Comparison of ENCODE assay signal across 16 mouse cellular contexts in the genomic region with DNA sequence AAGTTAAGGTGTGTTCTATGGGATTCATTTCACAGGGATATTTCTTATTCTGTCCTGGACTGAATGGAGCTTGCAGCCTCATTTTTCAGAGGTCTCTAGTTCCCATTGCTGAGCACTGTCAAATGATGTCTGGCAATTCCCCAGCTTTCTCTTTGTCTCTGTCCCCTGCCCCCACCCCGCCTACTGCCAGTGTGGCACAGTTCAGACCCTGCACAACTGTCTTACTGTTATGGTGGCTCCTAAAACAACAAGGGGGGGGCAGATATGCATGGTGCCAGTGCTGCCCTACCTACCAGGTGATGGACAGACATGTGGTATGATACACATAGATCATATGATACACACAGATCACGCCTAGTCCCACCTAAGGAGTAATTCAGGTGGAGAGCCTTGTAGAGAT.
DNase-seq lines count a peak whose midpoint lies in the region; ATAC-seq and TF ChIP-seq lines count a peak whose summit lies in the region.
"Had no signal": no experiment of that assay in that cellular context is flagged by ENCODE, and none has a peak within 500 bp of the region (broad histone marks: within the 10 kb centered on the region; RNA-seq: fewer than 3 reads in every experiment).

No protein-coding gene starts in this region.

- H3K4me2 ChIP-seq in hindbrain, embryonic 14.5 days (replicated peaks): no peak overlapping the region
- no peak overlapping the region for H3K4me2 ChIP-seq in neural tube, embryonic 13.5 days
- H3K4me2 ChIP-seq in liver, embryonic 12.5 days: no peak overlapping the region
- H3K4me2 ChIP-seq: embryonic facial prominence, embryonic 13.5 days; lung, embryonic 14.5 days had no signal

- WGBS in heart, adult 2 months: 93% methylated on average over 2 of the region's 2 CpGs
- 81% methylated on average over 2 of the region's 2 CpGs for WGBS in hindbrain, embryonic 14.5 days
- WGBS in neural tube, embryonic 13.5 days: 87% methylated on average over 2 of the region's 2 CpGs
- WGBS in liver, embryonic 12.5 days (ENCODE audit: insufficient replicate concordance): 72% methylated on average over 2 of the region's 2 CpGs

- ATAC-seq in hindbrain, embryonic 14.5 days (ENCODE audit: low FRiP score): peak; percentile 42
- peak; percentile 48; the same call in 1 of the 2 replicates for ATAC-seq in neural tube, embryonic 13.5 days (ENCODE audit: low read depth)
- no peak for ATAC-seq in liver, embryonic 12.5 days
- ATAC-seq: CD4-positive, CD25-positive, alpha-beta regulatory T cell, adult 4 months; Patski had no signal

- no peaks in the 10 kb centered on the region for H3K36me3 ChIP-seq in heart, adult 2 months (ENCODE audit: control insufficient read depth, insufficient read depth, low read length)
- H3K36me3 ChIP-seq in hindbrain, embryonic 14.5 days (replicated peaks; ENCODE audit: control insufficient read depth, insufficient read depth): peaks cover 67% of the 10 kb centered on the region
- peaks cover 69% of the 10 kb centered on the region for H3K36me3 ChIP-seq in neural tube, embryonic 13.5 days
- H3K36me3 ChIP-seq in liver, embryonic 12.5 days: no peaks in the 10 kb centered on the region

- no peaks in the 10 kb centered on the region for H3K79me2 ChIP-seq in heart, adult 2 months (replicated peaks; ENCODE audit: control insufficient read depth, insufficient read depth, low read length)

- TF ChIP-seq EP300 in heart, adult 2 months (IDR thresholded peaks at IDR 0.05; ENCODE audit: insufficient read depth, low read depth, low read length): no peak

- H3K27me3 ChIP-seq in heart, adult 2 months (ENCODE audit: control insufficient read depth, insufficient read depth, low read length): no peaks in the 10 kb centered on the region
- H3K27me3 ChIP-seq in hindbrain, embryonic 14.5 days (ENCODE audit: control insufficient read depth, insufficient read depth, low read length): no peaks in the 10 kb centered on the region
- no peaks in the 10 kb centered on the region for H3K27me3 ChIP-seq in neural tube, embryonic 13.5 days
- H3K27me3 ChIP-seq in liver, embryonic 12.5 days (replicated peaks): no peaks in the 10 kb centered on the region
- H3K27me3 ChIP-seq: embryonic facial prominence, embryonic 13.5 days; Patski had no signal

- intact Hi-C loops in heart, adult 2 months (cut with DNase I): loop anchor here (5.0 kb wide), 3 partner anchors 56 to 481 kb away; no protein-coding TSS in a partner anchor
- intact Hi-C loops in left cerebral cortex, adult 2 months (cut with DNase I): no loop called here
- intact Hi-C loops in left cerebral cortex, postnatal 10 days (cut with DNase I): loop anchor here (5.0 kb wide), 1 partner anchor 721 kb away; no protein-coding TSS in a partner anchor

- no peak for DNase-seq in heart, adult 2 months
- DNase-seq in heart, adult 18-20 months: no peak
- DNase-seq in left cerebral cortex, adult 2 months (ENCODE audit: extremely low spot score in 1 of 2, low spot score in 2 of 2): no peak
- no peak for DNase-seq in left cerebral cortex, postnatal 10 days (ENCODE audit: extremely low spot score in 1 of 2, low spot score in 2 of 2)
- DNase-seq in hindbrain, embryonic 14.5 days (ENCODE audit: low spot score): no peak
- no peak for DNase-seq in gastrocnemius, adult 8-10 months (ENCODE audit: low spot score in 2 of 2)
- DNase-seq: adrenal gland, adult 2 months; kidney, postnatal 36 days; lung, embryonic 14.5 days; retina, postnatal 1 day; thymus, postnatal 14 days had no signal

- TF ChIP-seq POLR2A in heart, adult 2 months (IDR thresholded peaks at IDR 0.05; ENCODE audit: insufficient read depth, low read depth, low read length): no peak

- peak overlapping the region; percentile 61; the same call in 1 of the 2 replicates for H3K27ac ChIP-seq in heart, adult 2 months
- peak overlapping the region; percentile 34 for H3K27ac ChIP-seq in left cerebral cortex, adult 2 months
- H3K27ac ChIP-seq in hindbrain, embryonic 14.5 days: peak overlapping the region; percentile 59
- 0 out of 2 replicates have a peak overlapping the region, but pooled peaks have one; percentile 18 for H3K27ac ChIP-seq in neural tube, embryonic 13.5 days (replicated peaks)
- H3K27ac ChIP-seq in liver, embryonic 12.5 days: no peak overlapping the region
- H3K27ac ChIP-seq: embryonic facial prominence, embryonic 13.5 days had no signal

- H3K4me3 ChIP-seq in heart, adult 2 months: no peak overlapping the region
- H3K4me3 ChIP-seq in left cerebral cortex, adult 2 months: no peak overlapping the region
- H3K4me3 ChIP-seq in hindbrain, embryonic 14.5 days (replicated peaks; ENCODE audit: low read length): no peak overlapping the region
- no peak overlapping the region for H3K4me3 ChIP-seq in neural tube, embryonic 13.5 days
- no peak overlapping the region for H3K4me3 ChIP-seq in liver, embryonic 12.5 days
- H3K4me3 ChIP-seq: embryonic facial prominence, embryonic 13.5 days had no signal

- H3K9me3 ChIP-seq in hindbrain, embryonic 14.5 days (ENCODE audit: control insufficient read depth, low read length): no peaks in the 10 kb centered on the region
- no peaks in the 10 kb centered on the region for H3K9me3 ChIP-seq in neural tube, embryonic 13.5 days
- H3K9me3 ChIP-seq in liver, embryonic 12.5 days (replicated peaks): no peaks in the 10 kb centered on the region
- H3K9me3 ChIP-seq: embryonic facial prominence, embryonic 13.5 days had no signal

- no peak overlapping the region for H3K9ac ChIP-seq in heart, adult 2 months (ENCODE audit: low read depth, low read length)
- peak overlapping the region; percentile 24 for H3K9ac ChIP-seq in hindbrain, embryonic 14.5 days
- no peak overlapping the region for H3K9ac ChIP-seq in neural tube, embryonic 13.5 days
- no peak overlapping the region for H3K9ac ChIP-seq in liver, embryonic 12.5 days
- H3K9ac ChIP-seq: embryonic facial prominence, embryonic 13.5 days; lung, embryonic 14.5 days had no signal

- no peak for TF ChIP-seq CTCF in heart, adult 2 months (IDR thresholded peaks at IDR 0.05)
- TF ChIP-seq CTCF in left cerebral cortex, adult 2 months (IDR thresholded peaks at IDR 0.05): no peak

- peaks cover 2% of the 10 kb centered on the region for H3K4me1 ChIP-seq in heart, adult 2 months (ENCODE audit: control insufficient read depth, insufficient read depth, low read length)
- H3K4me1 ChIP-seq in hindbrain, embryonic 14.5 days (replicated peaks; ENCODE audit: control insufficient read depth, insufficient read depth, low read length): 0 out of 2 replicates have a peak, but pooled peaks cover 3% of the 10 kb centered on the region
- H3K4me1 ChIP-seq in neural tube, embryonic 13.5 days (replicated peaks): peaks cover 10% of the 10 kb centered on the region
- H3K4me1 ChIP-seq in liver, embryonic 12.5 days: no peaks in the 10 kb centered on the region
- H3K4me1 ChIP-seq: embryonic facial prominence, embryonic 13.5 days had no signal
